Mouse (Mus musculus): Measurements from ENCODE around the gene Olfr1339. TPM values are rescaled to one million over a fixed set of nuclear protein-coding genes. Genes with fewer than 3 reads are reported as not detected.

The Olfr1339 gene
- total RNA-seq (2021) (not detected), polyA plus RNA-seq (2012; rRNA removed) (not detected in 2 replicates)
- long read RNA-seq = 0 reads

- H3K4me3 ChIP-seq = no peak within 1 kb of the TSS
- no peaks in the 10 kb centered on the region for H3K4me1 ChIP-seq (ENCODE audit: control insufficient read depth, insufficient read depth, low read length)
- no peaks in the 10 kb centered on the region; the same call in 1 of the 2 replicates for H3K27me3 ChIP-seq (ENCODE audit: control insufficient read depth, insufficient read depth, low read length)
- no peak within 1 kb of the TSS for H3K9ac ChIP-seq (ENCODE audit: low read depth, low read length)
- no peaks in the 10 kb centered on the region for H3K36me3 ChIP-seq (ENCODE audit: control insufficient read depth, insufficient read depth, low read length)
- H3K27ac ChIP-seq = no peak within 1 kb of the TSS
- WGBS = 88% methylated on average over 1 of the region's 1 CpGs
- H3K79me2 ChIP-seq (replicated peaks; ENCODE audit: control insufficient read depth, insufficient read depth, low read length) = no peaks in the 10 kb centered on the region
- intact Hi-C loops (cut with DNase I) = no loop called here
- DNase-seq = no peak
- TF ChIP-seq CTCF (IDR thresholded peaks at IDR 0.05) (no peak), EP300 (IDR thresholded peaks at IDR 0.05; ENCODE audit: insufficient read depth, low read depth, low read length) (no peak), POLR2A (IDR thresholded peaks at IDR 0.05; ENCODE audit: insufficient read depth, low read depth, low read length) (no peak)
Measured at GRCm38 (mm10) chr4:118731875-118732274, at the start of gene Olfr1339. Olfr1339 (plus strand) TSS chr4:118732175.

- Histone ChIP-seq H3K36me3 (ENCODE audit: control insufficient read depth, insufficient read depth, low read length) (no peaks in the 10 kb centered on the region), H3K27ac (no peak overlapping the region), H3K9ac (ENCODE audit: low read depth, low read length) (no peak overlapping the region), H3K4me3 (no peak overlapping the region), H3K79me2 (replicated peaks; ENCODE audit: control insufficient read depth, insufficient read depth, low read length) (no peaks in the 10 kb centered on the region), H3K4me1 (ENCODE audit: control insufficient read depth, insufficient read depth, low read length) (no peaks in the 10 kb centered on the region), H3K27me3 (ENCODE audit: control insufficient read depth, insufficient read depth, low read length) (no peaks in the 10 kb centered on the region)
- DNase-seq = no peak
- TF ChIP-seq POLR2A (IDR thresholded peaks at IDR 0.05; ENCODE audit: insufficient read depth, low read depth, low read length) (no peak), EP300 (IDR thresholded peaks at IDR 0.05; ENCODE audit: insufficient read depth, low read depth, low read length) (no peak), CTCF (IDR thresholded peaks at IDR 0.05) (no peak)
- intact Hi-C loops (cut with DNase I) = no loop called here
- 4% methylated on average over 2 of the region's 2 CpGs for WGBS
Measured at GRCm38 (mm10) chr4:118687086-118687485, 44.9 kb upstream of the Olfr1339 start.

GRCm38 (mm10) chr4:118692412-118692973 lies 39.5 kb upstream of the Olfr1339 start, which contains the start of gene Olfr1342:
Olfr1342 (minus strand) TSS chr4:118692756.
- DNase-seq = no peak
- intact Hi-C loops (cut with DNase I) = no loop called here
- H3K4me1 ChIP-seq (ENCODE audit: control insufficient read depth, insufficient read depth, low read length) = no peaks in the 10 kb centered on the region
- 46% methylated on average over 12 of the region's 12 CpGs for WGBS
- H3K27me3 ChIP-seq (ENCODE audit: control insufficient read depth, insufficient read depth, low read length) = no peaks in the 10 kb centered on the region; the same call in 1 of the 2 replicates
- TF ChIP-seq POLR2A (IDR thresholded peaks at IDR 0.05; ENCODE audit: insufficient read depth, low read depth, low read length) (no peak), CTCF (IDR thresholded peaks at IDR 0.05) (no peak), EP300 (IDR thresholded peaks at IDR 0.05; ENCODE audit: insufficient read depth, low read depth, low read length) (no peak)
- no peak within 1 kb of the TSS for H3K27ac ChIP-seq
- H3K79me2 ChIP-seq (replicated peaks; ENCODE audit: control insufficient read depth, insufficient read depth, low read length) = no peaks in the 10 kb centered on the region
- no peak within 1 kb of the TSS for H3K4me3 ChIP-seq
- H3K36me3 ChIP-seq (ENCODE audit: control insufficient read depth, insufficient read depth, low read length) = no peaks in the 10 kb centered on the region
- H3K9ac ChIP-seq (ENCODE audit: low read depth, low read length) = no peak within 1 kb of the TSS

- WGBS = 46% methylated on average over 2 of the region's 2 CpGs
- DNase-seq = no peak
- Histone ChIP-seq H3K36me3 (ENCODE audit: control insufficient read depth, insufficient read depth, low read length) (no peaks in the 10 kb centered on the region), H3K4me1 (ENCODE audit: control insufficient read depth, insufficient read depth, low read length) (no peaks in the 10 kb centered on the region), H3K4me3 (no peak overlapping the region), H3K27me3 (ENCODE audit: control insufficient read depth, insufficient read depth, low read length) (no peaks in the 10 kb centered on the region; the same call in 1 of the 2 replicates), H3K79me2 (replicated peaks; ENCODE audit: control insufficient read depth, insufficient read depth, low read length) (no peaks in the 10 kb centered on the region), H3K27ac (no peak overlapping the region), H3K9ac (ENCODE audit: low read depth, low read length) (no peak overlapping the region)
- intact Hi-C loops (cut with DNase I) = no loop called here
- TF ChIP-seq CTCF (IDR thresholded peaks at IDR 0.05) = no peak
- no peak for TF ChIP-seq POLR2A (IDR thresholded peaks at IDR 0.05; ENCODE audit: insufficient read depth, low read depth, low read length)
Measured at GRCm38 (mm10) chr4:118693812-118694211, 38.2 kb upstream of the Olfr1339 start.

- no peaks in the 10 kb centered on the region for H3K79me2 ChIP-seq (replicated peaks; ENCODE audit: control insufficient read depth, insufficient read depth, low read length)
- intact Hi-C loops (cut with DNase I) = no loop called here
- DNase-seq = no peak
- no peaks in the 10 kb centered on the region for H3K27me3 ChIP-seq (ENCODE audit: control insufficient read depth, insufficient read depth, low read length)
- no peak within 1 kb of the TSS for H3K27ac ChIP-seq
- H3K36me3 ChIP-seq (ENCODE audit: control insufficient read depth, insufficient read depth, low read length) = no peaks in the 10 kb centered on the region
- H3K4me3 ChIP-seq = no peak within 1 kb of the TSS
- H3K9ac ChIP-seq (ENCODE audit: low read depth, low read length) = no peak within 1 kb of the TSS
- WGBS = 67% methylated on average over 3 of the region's 3 CpGs
- H3K4me1 ChIP-seq (ENCODE audit: control insufficient read depth, insufficient read depth, low read length) = no peaks in the 10 kb centered on the region
- TF ChIP-seq POLR2A (IDR thresholded peaks at IDR 0.05; ENCODE audit: insufficient read depth, low read depth, low read length) = no peak
- TF ChIP-seq EP300 (IDR thresholded peaks at IDR 0.05; ENCODE audit: insufficient read depth, low read depth, low read length) = no peak
- TF ChIP-seq CTCF (IDR thresholded peaks at IDR 0.05) = no peak
Measured at GRCm38 (mm10) chr4:118703223-118703622, 28.8 kb upstream of the Olfr1339 start, which contains the start of gene Olfr1341. Olfr1341 (plus strand) TSS chr4:118703523.

- no peak overlapping the region for H3K9ac ChIP-seq (ENCODE audit: low read depth, low read length)
- 74% methylated on average over 5 of the region's 5 CpGs for WGBS
Measured at GRCm38 (mm10) chr4:118708086-118708485, 23.9 kb upstream of the Olfr1339 start.

More at GRCm38 (mm10) chr4:118708086-118708485, 23.9 kb upstream of the Olfr1339 start:
- no peaks in the 10 kb centered on the region for H3K79me2 ChIP-seq (replicated peaks; ENCODE audit: control insufficient read depth, insufficient read depth, low read length)
- H3K27me3 ChIP-seq (ENCODE audit: control insufficient read depth, insufficient read depth, low read length) = no peaks in the 10 kb centered on the region
- H3K27ac ChIP-seq = no peak overlapping the region
- intact Hi-C loops (cut with DNase I) = no loop called here
- DNase-seq = no peak
- no peaks in the 10 kb centered on the region for H3K4me1 ChIP-seq (ENCODE audit: control insufficient read depth, insufficient read depth, low read length)
- H3K4me3 ChIP-seq = no peak overlapping the region
- TF ChIP-seq EP300 (IDR thresholded peaks at IDR 0.05; ENCODE audit: insufficient read depth, low read depth, low read length) (no peak), POLR2A (IDR thresholded peaks at IDR 0.05; ENCODE audit: insufficient read depth, low read depth, low read length) (no peak), CTCF (IDR thresholded peaks at IDR 0.05) (no peak)
- no peaks in the 10 kb centered on the region for H3K36me3 ChIP-seq (ENCODE audit: control insufficient read depth, insufficient read depth, low read length)

All from heart, adult 2 months (tissue).